Mouse (Mus musculus) neural tube, embryonic 11.5 days (tissue): ENCODE data around the gene Mical3. TPM values are rescaled to one million over a fixed set of nuclear protein-coding genes. Genes with fewer than 3 reads are reported as not detected.

ENCODE experiments used
- ATAC-seq: fragments of 200-750 bp; cut with Nextera tagmentation; 2 replicates; pipeline ENCODE4 v1.8.0; 2017; ENCODE audit warnings: moderate number of reproducible peaks, mild to moderate bottlenecking, moderate TSS enrichment, moderate library complexity; ENCODE audit not compliant: insufficient read depth, low FRiP score, low TSS enrichment
- DNase-seq: peaks from one replicate; pipeline ENCODE4 v3.0.0-alpha.2; 2015; ENCODE audit warnings: low spot score
- H3K27ac ChIP-seq: fragments of 300-500 bp; sonication (generic); 2 replicates; pipeline ENCODE4 v1.5.1; 2014; ENCODE audit warnings: low read depth, mild to moderate bottlenecking, low read length
- H3K27me3 ChIP-seq: fragments of 300-500 bp; sonication (generic); 2 replicates; pipeline ENCODE4 v1.6.1; 2014; ENCODE audit warnings: mild to moderate bottlenecking, low read length, mixed read lengths; ENCODE audit not compliant: control insufficient read depth, insufficient read depth
- H3K36me3 ChIP-seq: fragments of 300-500 bp; sonication (generic); 2 replicates; pipeline ENCODE4 v1.6.1; 2014; ENCODE audit warnings: mild to moderate bottlenecking, low read length, moderate library complexity, mixed read lengths; ENCODE audit not compliant: control insufficient read depth, insufficient read depth
- H3K4me1 ChIP-seq: fragments of 300-500 bp; sonication (generic); 2 replicates; pipeline ENCODE4 v1.6.1; 2014; ENCODE audit warnings: low read length, mixed read lengths; ENCODE audit not compliant: control insufficient read depth, insufficient read depth
- H3K4me2 ChIP-seq: fragments of 300-500 bp; sonication (generic); 2 replicates; pipeline ENCODE4 v1.6.1; 2014; ENCODE audit warnings: low read depth, mild to moderate bottlenecking, moderate library complexity
- H3K4me3 ChIP-seq: fragments of 300-500 bp; sonication (generic); 2 replicates; pipeline ENCODE4 v1.5.1; 2014; ENCODE audit warnings: low read depth, low read length
- H3K9ac ChIP-seq: fragments of 300-500 bp; sonication (generic); 2 replicates; pipeline ENCODE4 v1.6.1; 2014; ENCODE audit warnings: mild to moderate bottlenecking, low read length
- H3K9me3 ChIP-seq: fragments of 300-500 bp; sonication (generic); 2 replicates; pipeline ENCODE4 v1.6.1; 2016; ENCODE audit warnings: low read length; ENCODE audit not compliant: control insufficient read depth
- WGBS: fragments of 180-500 bp; shearing (Covaris S2); extraction: QIAGEN DNeasy Blood & Tissue Kit; methylation state at CpG from one replicate; pipeline ENCODE4 v1.1.7; 2014; 5-methylcytosine and 5-hydroxymethylcytosine counted together
- polyA plus RNA-seq: library from polyadenylated mRNA; unstranded; fragments of >200 nt; fragmentation: Nextera tagmentation; extraction: Ambion mirVana; gene quantifications from 2 replicates; pipeline ENCODE4 v1.2.1, GENCODE M21; 2014

Gene Mical3
- 18.4 and 19.6 TPM in 2 replicates for polyA plus RNA-seq

DNA sequence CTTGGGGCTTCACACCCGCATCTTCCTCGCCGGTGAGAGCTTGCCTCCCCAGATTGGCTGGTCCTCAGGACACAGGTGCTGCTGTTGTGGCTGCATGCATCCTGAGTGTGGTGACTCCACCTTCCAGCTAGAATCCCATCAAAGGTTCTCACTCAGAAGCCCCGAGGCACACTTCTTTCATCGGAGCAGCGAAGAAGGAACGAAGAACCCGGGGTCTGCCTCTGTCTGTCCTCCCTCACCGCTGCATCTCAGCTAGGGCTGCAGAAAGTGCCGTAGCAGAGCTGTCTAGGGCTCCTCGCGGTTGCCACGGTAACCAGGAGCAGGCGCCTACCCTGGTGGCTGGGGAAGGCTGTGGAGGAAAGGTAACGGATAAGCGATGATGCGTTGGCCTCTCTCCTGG is at the start of gene Mical3:
Gene Mical3, minus strand, starts transcription at position 227 of the 400 bp plus-strand sequence.
- H3K4me3 ChIP-seq: peak within 1 kb of the TSS; percentile 35
- ATAC-seq: peak; percentile 66
- peak within 1 kb of the TSS; percentile 51 for H3K4me2 ChIP-seq
- under 1% methylated on average over 17 of the region's 17 CpGs for WGBS
- H3K9ac ChIP-seq: peak within 1 kb of the TSS; percentile 60
- H3K36me3 ChIP-seq: no peaks in the 10 kb centered on the region
- peak; percentile 76 for DNase-seq
- peaks cover 7% of the 10 kb centered on the region; the same call in 1 of the 2 replicates for H3K27me3 ChIP-seq
- H3K27ac ChIP-seq: peak within 1 kb of the TSS; percentile 53
- H3K4me1 ChIP-seq: peaks cover 9% of the 10 kb centered on the region
- no peaks in the 10 kb centered on the region for H3K9me3 ChIP-seq

GRCm38 (mm10) chr6:121179846-121180245 is 49.0 kb upstream of the Mical3 start:
- 72% methylated on average over 7 of the region's 7 CpGs for WGBS
- Histone ChIP-seq H3K4me3 (no peak overlapping the region), H3K4me2 (no peak overlapping the region), H3K27ac (no peak overlapping the region), H3K9me3 (no peaks in the 10 kb centered on the region), H3K9ac (no peak overlapping the region), H3K27me3 (no peaks in the 10 kb centered on the region), H3K36me3 (no peaks in the 10 kb centered on the region), H3K4me1 (peaks cover 12% of the 10 kb centered on the region)
- DNase-seq (no peak), ATAC-seq (no peak)

DNA sequence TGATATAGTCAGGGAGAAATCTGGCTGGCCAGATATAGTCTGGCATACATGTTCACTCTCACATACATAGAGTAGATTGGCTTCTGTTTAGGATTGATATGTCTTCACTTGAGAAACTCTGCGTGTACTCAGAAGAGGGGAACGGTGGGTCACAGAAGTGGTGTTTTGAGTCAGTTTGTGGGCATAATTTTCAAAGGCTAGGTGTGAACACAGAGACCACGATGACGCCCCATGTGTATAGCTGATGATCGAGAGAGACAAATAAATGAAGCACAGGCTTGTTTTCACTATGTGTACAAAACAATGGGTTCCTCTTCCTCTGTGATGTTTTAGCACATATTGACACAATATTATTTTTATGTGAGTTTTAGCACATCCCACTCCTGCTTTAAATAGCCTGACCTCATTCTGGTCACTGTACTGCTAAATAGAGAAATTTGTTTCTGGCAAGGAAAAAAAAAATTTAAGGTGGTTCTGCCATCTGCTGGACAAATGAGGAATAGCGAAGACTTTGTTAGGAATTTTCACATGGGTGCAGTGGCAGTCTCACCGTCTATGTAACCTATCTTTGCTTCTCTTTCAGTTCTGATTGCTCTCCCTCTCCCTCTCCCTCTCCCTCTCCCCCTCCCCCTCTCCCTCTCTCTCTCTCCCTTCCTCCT is 48.0 kb upstream of the Mical3 start:
- H3K9ac ChIP-seq: no peak overlapping the region
- H3K36me3 ChIP-seq: no peaks in the 10 kb centered on the region
- H3K27me3 ChIP-seq: no peaks in the 10 kb centered on the region
- DNase-seq: peak; percentile 46
- H3K4me2 ChIP-seq: no peak overlapping the region
- H3K4me1 ChIP-seq: peaks cover 6% of the 10 kb centered on the region; the same call in 1 of the 2 replicates
- 62% methylated on average over 7 of the region's 7 CpGs for WGBS
- H3K9me3 ChIP-seq: no peaks in the 10 kb centered on the region
- H3K4me3 ChIP-seq: no peak overlapping the region
- no peak overlapping the region for H3K27ac ChIP-seq
- ATAC-seq: no peak

DNA sequence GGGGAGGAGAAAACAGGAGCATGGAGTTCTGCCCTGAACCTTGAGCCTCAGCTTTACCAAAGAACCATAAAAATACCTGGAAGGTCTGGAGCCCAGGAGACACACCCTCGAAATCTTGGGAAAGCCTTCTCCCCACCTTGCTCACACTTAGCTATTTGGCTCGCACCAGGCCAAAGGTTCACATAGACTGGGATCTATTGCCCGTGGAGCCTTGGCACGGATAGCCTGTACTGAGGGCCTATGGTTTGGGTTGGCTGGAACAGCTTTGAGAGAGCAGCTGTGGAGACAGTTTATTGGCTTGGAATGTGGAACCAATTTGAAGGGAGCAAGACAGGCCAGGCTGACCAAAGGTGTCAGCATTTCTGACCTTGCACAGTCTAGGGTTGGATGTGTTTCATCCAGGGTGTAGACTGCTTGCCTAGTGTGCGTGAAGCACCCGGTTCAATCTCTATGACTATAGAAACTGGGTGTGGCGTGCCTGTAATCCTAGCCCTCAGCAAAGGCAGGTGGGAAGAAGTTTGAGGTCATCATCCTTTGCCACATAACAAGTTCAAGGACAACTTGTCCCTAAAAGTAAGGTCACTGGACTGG is 46.4 kb upstream of the Mical3 start:
- Histone ChIP-seq H3K4me1 (peaks cover 6% of the 10 kb centered on the region; the same call in 1 of the 2 replicates), H3K9ac (no peak overlapping the region), H3K36me3 (no peaks in the 10 kb centered on the region), H3K27me3 (no peaks in the 10 kb centered on the region), H3K4me2 (no peak overlapping the region), H3K27ac (no peak overlapping the region), H3K4me3 (no peak overlapping the region), H3K9me3 (no peaks in the 10 kb centered on the region)
- no peak for DNase-seq
- ATAC-seq: no peak
- 87% methylated on average over 7 of the region's 7 CpGs for WGBS

- Histone ChIP-seq H3K4me3 (no peak overlapping the region), H3K4me2 (no peak overlapping the region), H3K27ac (no peak overlapping the region), H3K9ac (no peak overlapping the region), H3K9me3 (no peaks in the 10 kb centered on the region), H3K36me3 (no peaks in the 10 kb centered on the region), H3K27me3 (no peaks in the 10 kb centered on the region), H3K4me1 (peaks cover 6% of the 10 kb centered on the region; the same call in 1 of the 2 replicates)
- no peak for DNase-seq
- WGBS: 73% methylated on average over 4 of the region's 4 CpGs
- no peak for ATAC-seq
Observed at GRCm38 (mm10) chr6:121176731-121177098, 45.9 kb upstream of the Mical3 start.

- no peak overlapping the region for H3K27ac ChIP-seq
- H3K36me3 ChIP-seq: no peaks in the 10 kb centered on the region
- no peaks in the 10 kb centered on the region for H3K27me3 ChIP-seq
- no peak for ATAC-seq
- no peak for DNase-seq
- WGBS: 61% methylated on average over 14 of the region's 14 CpGs
- H3K4me1 ChIP-seq: peaks cover 6% of the 10 kb centered on the region; the same call in 1 of the 2 replicates
- H3K4me3 ChIP-seq: no peak overlapping the region
- H3K9ac ChIP-seq: no peak overlapping the region
- H3K4me2 ChIP-seq: no peak overlapping the region
- H3K9me3 ChIP-seq: no peaks in the 10 kb centered on the region
Observed at GRCm38 (mm10) chr6:121176011-121176730, 45.4 kb upstream of the Mical3 start.

- no peak overlapping the region for H3K4me2 ChIP-seq
- H3K4me1 ChIP-seq: peaks cover 6% of the 10 kb centered on the region; the same call in 1 of the 2 replicates
- WGBS: 93% methylated on average over 6 of the region's 6 CpGs
- no peaks in the 10 kb centered on the region for H3K36me3 ChIP-seq
- H3K9me3 ChIP-seq: no peaks in the 10 kb centered on the region
- DNase-seq (no peak), ATAC-seq (no peak)
- no peaks in the 10 kb centered on the region for H3K27me3 ChIP-seq
- H3K9ac ChIP-seq: no peak overlapping the region
- no peak overlapping the region for H3K27ac ChIP-seq
- no peak overlapping the region for H3K4me3 ChIP-seq
Observed at GRCm38 (mm10) chr6:121174761-121175160, 44.0 kb upstream of the Mical3 start.

DNA sequence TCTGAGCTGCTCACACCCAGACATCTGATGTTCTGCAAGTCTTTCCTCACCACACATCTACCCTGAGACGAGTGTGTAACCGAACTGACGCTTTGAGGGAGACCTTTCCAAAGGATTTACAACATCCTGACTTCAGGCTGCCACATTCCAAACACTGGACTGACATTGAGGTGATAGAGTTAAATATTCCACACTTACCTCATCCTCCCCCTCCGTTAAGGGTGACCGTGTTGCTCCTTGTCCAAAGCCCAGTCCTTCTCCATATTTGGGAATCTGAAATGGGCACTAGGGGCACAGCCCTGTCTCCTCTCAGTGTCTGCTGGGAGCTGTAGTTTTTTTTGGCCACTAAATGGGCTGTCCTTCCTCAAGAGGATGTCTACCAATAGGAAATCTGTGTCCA is 42.7 kb upstream of the Mical3 start:
- no peak for DNase-seq
- no peak for ATAC-seq
- H3K36me3 ChIP-seq: no peaks in the 10 kb centered on the region
- H3K27me3 ChIP-seq: no peaks in the 10 kb centered on the region
- no peak overlapping the region for H3K4me3 ChIP-seq
- peaks cover 6% of the 10 kb centered on the region; the same call in 1 of the 2 replicates for H3K4me1 ChIP-seq
- no peak overlapping the region for H3K9ac ChIP-seq
- no peak overlapping the region for H3K4me2 ChIP-seq
- no peaks in the 10 kb centered on the region for H3K9me3 ChIP-seq
- H3K27ac ChIP-seq: no peak overlapping the region
- WGBS: 58% methylated on average over 5 of the region's 5 CpGs
